Mouse (Mus musculus) frontal cortex, postnatal 36 days (tissue): ENCODE data around the gene Nfkbie.

ENCODE experiments used
- DNase-seq, 2 experiments: peaks; one replicate each; pipeline ENCODE4 v3.0.0; 2022; ENCODE audit warnings: low spot score in 2 of 2

Gene Nfkbie

GRCm38 (mm10) chr17:45596631-45597396 is 41.3 kb downstream of the Nfkbie start:
- DNase-seq = peak in 1 of 2 experiments; percentile 69

GRCm38 (mm10) chr17:45597787-45598186 is 42.3 kb downstream of the Nfkbie start:
- DNase-seq = no peak

DNA sequence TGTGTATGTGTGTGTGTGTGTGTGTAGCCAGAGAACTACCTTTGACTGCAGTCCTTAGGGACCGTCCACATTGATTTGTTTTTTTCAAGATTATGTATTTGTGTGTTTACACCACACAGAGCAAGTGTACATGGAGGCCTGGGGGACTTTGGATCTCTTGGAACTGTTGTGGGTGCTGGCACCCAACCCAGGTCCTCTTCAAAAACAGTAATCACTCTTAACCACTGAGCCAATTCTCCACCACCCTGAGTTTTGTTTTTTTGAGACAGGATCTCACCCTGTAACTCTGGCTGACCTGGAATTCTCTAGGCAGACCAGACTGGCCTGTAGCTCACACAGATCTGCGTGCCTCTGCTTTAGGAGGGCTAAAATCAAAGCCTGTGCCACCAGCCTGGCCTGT is 42.9 kb downstream of the Nfkbie start:
- no peak for DNase-seq

DNA sequence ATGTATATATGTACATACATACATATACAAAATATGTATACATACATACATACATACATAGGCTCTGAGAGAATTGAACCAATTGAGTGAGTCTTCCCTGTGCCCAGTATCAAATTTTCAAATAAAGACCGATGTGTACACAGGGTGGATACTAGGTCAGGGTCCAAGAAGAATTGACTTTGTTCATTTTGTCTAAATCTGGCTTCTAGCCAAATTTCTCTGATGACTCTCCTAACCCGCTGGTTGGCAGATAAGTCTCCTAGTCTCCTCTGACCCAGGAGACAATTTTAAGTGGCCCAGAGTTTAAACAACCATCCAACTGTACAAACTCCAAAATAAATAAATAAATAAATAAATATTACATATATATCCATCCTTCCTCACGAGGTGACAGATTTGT is 43.4 kb downstream of the Nfkbie start:
- no peak for DNase-seq

DNA sequence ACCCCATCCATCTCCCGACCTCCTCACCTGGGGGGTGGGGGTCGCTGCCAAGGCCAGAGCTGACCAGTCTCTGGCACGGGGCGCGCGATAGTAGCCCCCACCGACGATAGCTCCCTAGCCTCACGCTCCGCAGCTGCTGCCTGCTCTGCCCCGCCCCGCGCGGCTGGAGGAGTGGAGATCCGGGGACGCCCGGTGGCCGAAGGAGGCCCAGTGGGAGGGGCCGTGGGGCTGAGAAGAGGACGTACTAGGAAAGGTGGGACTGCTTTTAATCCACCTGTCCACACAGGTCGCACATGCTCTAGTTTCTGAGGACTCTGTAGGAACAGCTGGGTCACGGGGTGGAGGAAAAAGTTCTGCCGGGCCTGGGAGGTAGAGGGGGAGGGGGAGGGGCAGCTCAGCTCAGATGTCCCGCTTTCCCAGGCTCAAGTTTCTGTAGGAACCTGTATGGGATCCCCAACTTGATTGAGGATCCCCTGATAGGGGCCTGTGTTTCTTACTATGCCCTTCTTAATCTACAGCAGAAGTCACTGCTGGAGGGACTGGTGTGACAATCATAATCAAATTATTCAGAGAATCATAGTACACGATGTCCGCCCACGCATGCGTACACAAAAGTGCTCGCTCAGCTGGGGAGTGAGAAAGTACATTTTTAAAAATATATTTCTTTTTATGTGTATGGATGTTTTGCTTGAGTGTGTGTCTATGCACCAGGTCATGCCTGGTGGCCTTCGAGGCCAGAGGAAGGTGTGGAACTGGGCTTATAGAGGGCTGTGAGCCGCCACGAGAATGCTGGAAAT is 44.1 kb downstream of the Nfkbie start, which contains the start of gene Slc29a1:
Slc29a1 (minus strand) TSS at position 161 of the 797 bp plus-strand sequence.
- DNase-seq = no peak

DNA sequence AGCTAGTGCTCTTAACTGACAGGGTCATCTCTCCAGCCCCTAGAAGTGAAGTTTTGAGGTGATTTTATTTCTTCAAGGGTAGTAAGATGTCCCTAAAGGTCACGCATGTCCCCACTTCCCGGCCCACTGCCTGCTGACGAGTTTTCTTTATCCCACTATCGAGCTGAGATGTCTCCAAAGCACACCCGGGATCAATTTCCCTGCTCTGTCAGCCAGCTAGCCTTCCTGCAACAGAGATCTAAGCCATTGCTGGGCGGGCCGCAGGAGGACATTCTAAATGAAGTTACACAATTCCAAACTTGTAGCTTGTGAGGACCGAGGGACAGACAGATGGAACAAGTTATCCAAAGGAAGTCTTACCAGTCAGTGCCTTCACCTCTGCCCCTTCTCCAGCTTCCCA is 44.8 kb downstream of the Nfkbie start:
- no peak for DNase-seq

DNA sequence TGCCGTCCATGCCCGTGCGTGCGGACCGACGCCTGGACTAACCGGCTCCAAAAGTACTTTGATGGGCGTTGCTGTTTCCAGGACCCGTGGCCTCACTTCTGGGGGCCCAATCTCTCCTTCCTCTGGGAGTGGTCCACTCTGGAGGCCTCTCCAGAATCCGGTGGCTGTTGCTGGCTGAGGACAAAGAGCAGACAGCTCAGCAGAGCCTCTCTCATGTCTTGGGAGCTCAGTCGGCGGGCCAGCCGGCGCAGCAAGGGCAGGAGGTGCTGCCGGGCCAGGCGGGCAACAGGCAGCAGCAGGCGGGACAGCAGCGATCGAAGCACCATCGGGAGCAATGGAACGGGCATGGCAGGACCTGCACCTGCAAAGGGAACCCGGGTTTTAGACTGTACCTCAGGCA is 45.8 kb downstream of the Nfkbie start:
- no peak for DNase-seq

DNA sequence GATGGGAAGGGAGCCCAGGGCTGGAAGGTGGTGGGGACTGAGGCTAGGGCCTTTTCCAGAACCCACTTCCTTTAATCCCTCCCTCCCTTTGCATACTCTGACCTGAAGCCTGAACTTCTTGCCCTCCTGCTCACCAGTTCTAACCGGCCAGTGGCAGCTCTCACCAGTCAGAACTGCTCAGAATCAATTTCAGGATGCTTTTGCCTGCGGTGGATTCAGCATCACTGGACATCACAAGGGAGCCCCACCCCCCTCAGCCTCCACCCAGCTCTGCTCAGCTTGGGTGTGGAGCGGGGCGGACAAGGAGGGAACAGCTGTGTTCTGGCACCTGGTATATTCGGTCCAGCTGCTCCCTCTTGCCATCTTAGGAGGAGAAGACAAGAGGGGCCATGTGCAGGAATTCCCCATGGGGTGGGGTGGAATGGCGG is 46.4 kb downstream of the Nfkbie start, which contains the start of gene Mymx:
Mymx (minus strand) TSS at position 226 of the 428 bp plus-strand sequence.
- DNase-seq = no peak

GRCm38 (mm10) chr17:45602984-45603383 is 47.5 kb downstream of the Nfkbie start:
- DNase-seq = no peak

GRCm38 (mm10) chr17:45606992-45607879 is 51.7 kb downstream of the Nfkbie start:
- no peak for DNase-seq

GRCm38 (mm10) chr17:45608396-45608795 is 52.9 kb downstream of the Nfkbie start:
- DNase-seq = no peak

DNA sequence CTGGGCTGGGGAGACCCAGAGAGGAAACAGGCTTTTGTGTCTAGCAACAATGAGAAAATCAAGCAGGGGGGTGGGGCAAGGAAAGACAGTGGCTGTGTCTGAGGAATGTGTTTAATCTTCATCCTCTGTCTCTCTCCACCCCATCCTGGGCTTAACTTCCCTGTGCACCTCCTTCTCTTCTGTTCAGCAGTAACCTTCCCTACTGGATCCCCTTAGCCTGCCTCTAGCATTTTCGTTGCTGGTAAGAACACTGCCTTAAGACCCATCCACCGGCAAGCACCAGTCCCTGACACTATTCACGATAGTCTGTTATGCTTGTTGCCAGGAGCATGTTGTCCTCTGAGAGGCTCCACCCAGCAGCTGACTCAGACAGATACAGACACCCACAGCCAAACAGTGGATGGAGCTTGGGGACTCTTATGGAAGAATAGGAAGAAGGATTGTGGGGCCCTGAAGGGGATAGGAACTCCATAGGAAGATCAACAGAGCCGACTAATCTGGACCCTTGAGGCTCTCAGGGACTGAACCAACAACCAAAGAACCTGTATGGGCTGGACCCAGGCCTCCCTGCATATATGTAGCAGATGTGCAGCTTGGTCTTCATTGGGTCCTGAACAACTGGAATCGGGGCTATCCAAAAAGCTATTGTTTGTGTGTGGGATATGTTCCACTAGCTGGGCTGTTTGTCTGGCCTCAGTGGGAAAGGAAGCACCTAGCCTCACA is 54.8 kb downstream of the Nfkbie start:
- no peak for DNase-seq

DNA sequence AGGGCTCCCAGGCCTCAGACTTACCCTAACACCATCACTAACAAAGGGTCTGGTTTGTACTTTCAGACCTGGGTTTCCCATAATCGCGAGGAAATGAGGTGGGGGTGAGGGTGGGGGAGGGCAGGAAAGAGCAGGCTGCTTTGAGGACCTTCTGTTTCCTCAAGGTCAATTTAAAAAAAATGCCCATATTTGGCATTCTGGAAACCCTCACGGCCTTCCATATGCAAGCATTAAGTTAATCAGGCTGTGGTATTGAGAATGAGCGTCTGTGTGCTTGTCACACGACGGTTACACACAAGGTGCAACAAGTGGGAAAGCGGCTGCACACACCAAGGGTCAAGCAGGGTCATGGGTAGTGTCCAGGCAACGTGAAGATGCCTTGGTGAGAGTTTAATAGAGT is 56.5 kb downstream of the Nfkbie start:
- DNase-seq = no peak
